Mouse (Mus musculus) retina, embryonic 14.5 days (tissue): ENCODE results near the gene Gm2056.
"Not testable (repeated sequence)": the region's sequence is repeated elsewhere in the genome, so short reads cannot be mapped to it uniquely, and the experiment has no call there.

Experiments
- DNase-seq: peaks from one replicate; pipeline ENCODE4 v3.0.0-alpha.2; 2015; ENCODE audit warnings: low spot score

The Gm2056 gene

GRCm38 (mm10) chr12:88026704-88027103, at the start of gene Gm2056:
Gene Gm2056 (plus strand): TSS chr12:88027004.
- not testable (repeated sequence) for DNase-seq

GRCm38 (mm10) chr12:87984000-87984399, 42.8 kb upstream of the Gm2056 start:
- not testable (repeated sequence) for DNase-seq

DNA sequence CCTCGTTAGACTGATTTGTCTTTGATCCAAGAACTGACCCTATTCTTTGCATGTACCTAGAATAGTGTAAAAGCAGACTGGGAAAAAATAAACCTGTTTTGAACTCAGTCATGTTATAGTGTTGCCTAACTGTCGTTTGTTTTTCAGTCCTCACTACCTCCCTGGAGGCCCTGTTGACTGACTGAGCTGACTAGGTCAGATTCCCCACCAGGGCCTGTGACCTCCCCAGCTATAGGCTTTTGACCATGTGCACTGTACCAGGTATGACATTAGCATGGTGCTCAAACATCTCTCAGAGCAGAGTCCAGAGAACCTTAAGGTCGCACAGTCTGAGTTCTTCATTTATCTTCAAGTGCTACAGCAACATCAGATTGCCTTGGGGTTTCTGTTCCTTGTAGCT, 22.7 kb upstream of the Gm2056 start:
- DNase-seq: not testable (repeated sequence)

GRCm38 (mm10) chr12:88011548-88011947, 15.3 kb upstream of the Gm2056 start, which contains the start of gene Gm2075:
Gene Gm2075 (plus strand): TSS chr12:88011848.
- not testable (repeated sequence) for DNase-seq

GRCm38 (mm10) chr12:88018671-88019070, 8.1 kb upstream of the Gm2056 start, which contains the start of gene Gm6803:
Gene Gm6803 (minus strand): TSS chr12:88018771.
- not testable (repeated sequence) for DNase-seq

DNA sequence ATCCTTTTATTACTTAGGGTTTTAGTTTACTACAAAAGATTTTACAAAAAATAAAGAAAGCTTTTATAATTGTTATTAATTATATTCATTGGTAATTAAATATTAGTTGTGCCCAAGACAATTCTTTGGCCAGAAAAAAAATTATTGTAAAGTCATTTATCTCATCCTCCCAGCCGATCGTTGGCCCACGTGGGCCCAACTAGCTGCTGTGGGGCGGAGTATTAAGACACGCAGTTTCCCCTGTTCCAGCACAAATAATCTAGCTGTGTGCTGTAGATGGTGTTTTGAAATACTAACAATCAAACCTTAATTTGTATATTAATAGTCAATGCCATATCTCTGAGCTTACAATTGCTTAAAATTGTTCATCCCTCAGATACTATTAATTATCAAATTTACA, 5.4 kb downstream of the Gm2056 start:
- not testable (repeated sequence) for DNase-seq

DNA sequence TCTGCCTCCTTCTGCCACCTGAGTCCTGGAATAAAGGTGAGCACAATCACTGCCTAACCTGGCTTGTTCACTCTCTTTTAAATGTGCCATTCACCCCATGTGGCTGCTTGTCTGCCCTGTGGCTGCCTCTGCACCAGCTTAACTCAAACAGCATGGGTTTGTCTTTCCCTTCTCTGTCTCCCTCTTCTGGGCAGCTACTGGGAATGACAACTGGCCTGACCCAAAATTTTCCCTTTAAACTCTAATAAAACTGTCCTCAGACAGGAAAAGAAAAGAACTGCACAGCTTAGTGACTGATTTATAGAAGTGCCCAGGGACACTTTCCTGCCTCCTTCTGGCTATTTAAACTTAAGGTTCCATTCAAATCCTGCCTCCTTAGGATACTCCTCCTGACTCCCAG, 12.3 kb downstream of the Gm2056 start:
- DNase-seq: not testable (repeated sequence)

DNA sequence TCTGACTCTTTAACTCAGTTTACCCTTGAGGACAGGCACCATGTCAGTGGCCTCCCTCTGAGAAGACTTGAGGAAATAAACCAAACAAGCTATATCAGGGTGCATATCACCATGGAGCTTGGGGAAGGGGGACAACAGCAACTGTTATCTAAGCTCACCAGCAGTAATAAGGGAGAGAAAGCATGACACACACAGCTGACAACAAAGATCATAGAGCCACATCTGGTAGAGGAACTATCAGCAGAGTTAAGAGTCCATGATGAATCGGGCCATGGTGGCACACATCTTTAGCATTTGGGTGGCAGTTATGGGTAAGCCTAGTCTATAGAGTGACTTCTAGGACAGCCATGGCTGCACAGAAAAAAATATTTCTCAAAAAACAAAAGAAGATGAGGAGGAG, 12.9 kb downstream of the Gm2056 start:
- DNase-seq: not testable (repeated sequence)

GRCm38 (mm10) chr12:88045226-88045625, 18.4 kb downstream of the Gm2056 start:
- DNase-seq: not testable (repeated sequence)
